Mouse (Mus musculus) lung, adult 2 months (tissue): ENCODE measurements around the gene Gm21970.
"Not testable (repeated sequence)": the region's sequence is repeated elsewhere in the genome, so short reads cannot be mapped to it uniquely, and the experiment has no call there.

Experiments
- CTCF ChIP-seq: fragments of 200-500 bp; IDR thresholded peaks from 2 replicates; pipeline ENCODE4 v1.5.1; 2011; ENCODE audit warnings: mild to moderate bottlenecking, low read length, control low read depth; ENCODE audit not compliant: insufficient read depth
- POLR2A ChIP-seq: fragments of 200-500 bp; IDR thresholded peaks from 2 replicates; pipeline ENCODE4 v1.6.1; 2011; ENCODE audit warnings: low read depth, mild to moderate bottlenecking, control low read depth, low read length, borderline replicate concordance; ENCODE audit errors: extremely low read depth

GRCm38 (mm10) chr16:91438599-91438998 lies 47.1 kb downstream of the Gm21970 start:
- TF ChIP-seq POLR2A, CTCF: not testable (repeated sequence)
